Mouse (Mus musculus): ENCODE data around the gene Aldh3b3.

The Aldh3b3 gene

DNA sequence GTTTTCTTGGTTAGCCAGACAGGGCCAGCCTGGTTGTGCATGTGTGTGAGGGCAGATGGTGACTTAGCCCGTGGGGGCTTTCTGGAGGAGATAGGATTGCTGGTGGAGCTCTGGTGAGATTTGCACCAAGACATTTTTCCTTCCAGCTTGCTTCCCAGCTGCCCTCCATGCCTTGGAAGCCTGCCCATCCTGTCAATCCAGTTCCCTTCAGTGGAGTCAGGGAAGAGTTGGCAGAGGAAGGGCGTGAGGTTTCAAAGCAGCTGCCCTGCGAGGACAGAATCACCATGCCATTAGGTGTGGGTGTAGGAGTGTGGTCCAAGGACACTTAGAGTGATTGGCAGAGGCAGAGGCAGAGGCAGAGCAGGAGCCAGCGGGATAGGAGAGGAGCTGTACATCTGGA is at the start of gene Aldh3b3:
Gene Aldh3b3, plus strand, starts transcription at position 176 of the 400 bp plus-strand sequence.
- no peak for DNase-seq (ENCODE audit: low read depth in 1 of 2, low spot score in 2 of 2)

DNA sequence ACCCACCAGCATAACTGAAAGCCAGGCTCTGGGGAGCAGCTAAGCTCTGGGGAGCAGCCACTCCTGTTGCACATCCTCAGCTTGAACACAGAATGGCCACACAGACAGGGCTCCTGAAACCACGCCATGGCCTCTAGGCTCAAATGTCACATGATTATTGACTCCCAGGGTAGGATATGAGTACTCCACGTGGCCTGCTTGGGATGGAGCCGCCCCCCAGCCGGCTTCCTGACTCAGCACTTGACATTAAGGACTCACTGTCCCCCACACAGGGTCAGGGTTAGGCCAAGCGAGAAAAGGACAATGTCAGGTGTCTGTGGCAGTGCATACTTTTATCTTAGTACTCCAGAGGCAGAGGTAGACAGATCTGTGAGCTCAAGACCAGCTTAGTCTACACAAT is 48.2 kb upstream of the Aldh3b3 start:
- DNase-seq (ENCODE audit: low read depth in 1 of 2, low spot score in 2 of 2), result no peak

DNA sequence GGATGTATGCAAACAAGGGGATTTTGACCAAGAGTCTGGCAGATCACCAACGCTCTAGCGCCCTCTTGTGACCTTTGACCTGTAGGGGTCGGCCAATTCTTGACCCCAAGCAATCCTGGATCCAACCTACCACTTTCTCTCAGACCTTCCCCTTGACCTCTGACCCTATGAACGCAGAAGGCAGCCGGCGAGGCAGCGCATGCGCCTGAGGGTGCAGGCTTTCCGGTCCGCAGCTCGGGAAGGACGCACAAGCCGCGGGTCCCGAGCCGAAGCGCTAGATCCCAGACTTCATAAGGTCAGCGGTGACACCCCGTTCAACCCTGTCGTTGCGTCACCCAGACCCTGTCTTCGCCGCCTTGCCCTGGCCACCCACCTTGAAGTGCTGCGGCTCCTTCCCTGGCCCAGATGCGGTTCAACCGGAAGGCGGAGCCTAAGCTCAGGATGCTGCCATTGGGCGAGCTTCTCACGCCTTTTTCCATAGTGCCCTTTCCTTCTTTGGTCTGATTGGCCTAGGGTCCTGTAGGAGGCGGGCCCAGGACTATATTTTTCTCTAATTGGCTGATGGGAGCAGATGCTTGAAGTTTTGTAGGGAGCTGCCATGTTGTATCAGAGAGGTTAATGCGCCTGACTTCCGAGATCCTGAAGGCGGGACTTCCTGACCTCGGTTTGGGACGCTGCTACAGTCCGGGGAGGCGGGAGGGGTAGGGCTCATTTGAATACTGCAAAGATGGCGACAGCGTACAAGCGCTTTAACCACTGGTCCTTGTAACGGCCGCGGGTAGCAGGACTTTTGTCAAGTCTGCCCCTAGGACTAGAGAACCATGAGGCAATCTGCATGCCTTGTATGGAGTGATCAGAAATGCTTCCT is 45.9 kb upstream of the Aldh3b3 start, which contains the start of gene Ndufs8:
Gene Ndufs8, minus strand, starts transcription at position 438 of the 868 bp plus-strand sequence.
- DNase-seq (ENCODE audit: low read depth in 1 of 2, low spot score in 2 of 2), result peak; percentile 88 to 92

DNA sequence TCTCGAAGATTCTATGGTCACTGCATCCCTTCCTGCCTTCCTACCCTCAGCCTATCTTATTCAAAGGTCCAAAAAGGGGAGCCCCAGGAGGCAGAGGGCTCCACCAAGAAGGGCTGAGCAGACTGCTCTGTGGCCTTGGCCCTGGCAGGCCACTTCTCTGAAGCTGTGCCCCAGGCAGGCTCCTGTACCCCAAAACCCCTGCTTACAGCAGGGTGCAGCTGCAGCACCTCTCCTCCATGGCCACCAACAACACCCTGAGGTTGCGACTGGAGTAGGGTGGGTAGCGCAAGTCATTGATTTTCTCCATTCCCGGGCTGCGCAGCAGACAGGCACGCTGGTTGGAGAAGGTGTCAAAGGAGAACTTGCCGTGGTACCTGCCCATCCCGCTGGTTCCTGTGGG is 44.8 kb upstream of the Aldh3b3 start:
- DNase-seq (ENCODE audit: low read depth in 1 of 2, low spot score in 2 of 2), result no peak

DNA sequence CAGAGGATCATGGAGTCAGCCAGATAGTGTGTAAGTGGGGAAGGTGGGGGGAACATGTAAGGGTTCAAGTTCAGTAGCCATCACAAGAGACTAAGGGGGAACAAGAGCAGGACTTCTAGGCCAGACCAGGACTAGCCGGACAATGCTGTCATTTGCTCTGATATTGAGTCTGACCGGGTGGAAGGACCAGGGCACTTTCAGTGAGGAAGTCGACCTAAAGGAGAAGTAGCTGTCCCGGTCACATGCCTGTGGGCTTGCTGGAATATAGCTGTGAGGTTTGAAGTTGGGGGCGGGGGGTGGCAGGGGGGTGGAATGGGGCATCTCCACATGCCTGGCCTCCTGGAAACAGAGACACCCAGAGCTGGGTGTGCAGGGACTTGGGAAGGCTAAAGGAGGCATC is 43.9 kb upstream of the Aldh3b3 start:
- peak in 1 of 2 experiments; percentile 45 for DNase-seq (ENCODE audit: low read depth in 1 of 2, low spot score in 2 of 2)

DNA sequence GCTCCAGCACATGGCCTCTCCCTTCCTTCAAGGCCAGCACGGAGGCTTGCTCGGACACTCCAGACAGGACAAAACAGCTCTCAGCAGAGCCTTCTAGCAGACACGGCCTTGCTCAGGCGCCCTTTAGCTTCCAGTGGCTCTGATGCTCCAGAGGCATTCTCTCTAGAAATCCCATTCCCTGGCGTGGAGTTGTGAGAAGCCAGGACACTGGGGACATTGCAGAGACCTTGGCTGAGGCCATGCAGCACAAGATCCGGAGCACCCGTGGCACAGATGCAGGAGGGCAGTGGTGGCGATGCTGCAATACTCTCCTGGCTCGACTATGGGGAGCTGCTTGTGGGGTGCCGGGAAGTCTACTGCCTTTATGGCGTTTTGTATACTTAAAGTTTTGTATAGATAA is 41.7 kb upstream of the Aldh3b3 start:
- no peak for DNase-seq (ENCODE audit: low read depth in 1 of 2, low spot score in 2 of 2)

DNA sequence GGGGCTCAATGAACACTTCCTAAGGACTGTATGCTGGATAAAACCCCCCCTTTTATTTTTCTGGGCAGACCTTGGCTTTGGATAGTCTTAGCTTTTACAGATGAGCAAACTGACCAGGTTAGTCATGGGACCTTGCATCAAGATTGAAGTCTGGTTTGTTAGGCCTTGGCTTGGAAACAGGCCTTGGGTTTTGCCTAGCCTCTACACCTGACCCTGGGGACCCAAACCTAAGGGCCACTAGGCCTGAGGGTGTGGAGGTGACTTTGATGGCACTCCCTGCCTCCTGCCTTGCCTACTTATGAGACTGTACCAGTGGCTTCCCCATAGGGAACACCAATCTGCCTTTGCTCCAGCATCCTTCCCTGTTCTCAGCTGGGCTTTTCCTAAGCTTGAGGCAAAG is 38.5 kb upstream of the Aldh3b3 start:
- no peak for DNase-seq (ENCODE audit: low read depth in 1 of 2, low spot score in 2 of 2)

DNA sequence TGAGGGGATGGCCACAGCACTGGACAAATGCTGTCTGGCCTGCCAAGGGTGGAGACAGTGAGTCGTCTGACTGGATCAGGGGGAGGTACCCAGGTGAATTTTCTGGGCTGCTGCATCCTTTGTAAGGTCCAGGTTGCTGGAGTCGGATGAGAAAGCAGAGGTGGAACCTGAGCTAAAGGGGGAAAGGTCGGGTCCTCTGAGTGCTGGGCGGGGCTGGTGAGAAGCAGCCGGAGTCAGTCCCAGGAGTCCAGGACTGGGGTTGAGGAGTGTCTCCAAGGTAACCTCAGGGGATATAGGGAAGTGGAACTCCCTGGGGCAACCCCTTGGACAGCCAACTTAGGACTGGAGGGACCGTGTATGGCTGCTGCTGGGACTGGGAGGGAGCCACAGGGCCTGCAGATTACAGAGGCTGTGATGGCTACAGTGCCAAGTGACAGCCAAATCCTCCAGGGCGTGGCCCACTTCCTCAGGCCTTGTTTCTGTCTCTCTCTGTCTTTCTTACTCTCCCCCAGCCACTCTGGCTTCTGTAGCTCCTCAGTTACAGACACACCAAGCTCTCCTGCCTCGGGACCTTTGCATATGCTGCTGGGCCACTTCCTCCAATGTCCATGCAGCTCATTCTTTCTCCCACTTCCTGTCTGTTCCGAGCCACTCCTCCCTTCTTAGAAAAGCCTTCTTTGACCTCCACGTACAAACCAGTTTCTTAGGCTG is 35.6 kb upstream of the Aldh3b3 start:
- DNase-seq (ENCODE audit: low read depth in 1 of 2, low spot score in 2 of 2), result no peak

DNA sequence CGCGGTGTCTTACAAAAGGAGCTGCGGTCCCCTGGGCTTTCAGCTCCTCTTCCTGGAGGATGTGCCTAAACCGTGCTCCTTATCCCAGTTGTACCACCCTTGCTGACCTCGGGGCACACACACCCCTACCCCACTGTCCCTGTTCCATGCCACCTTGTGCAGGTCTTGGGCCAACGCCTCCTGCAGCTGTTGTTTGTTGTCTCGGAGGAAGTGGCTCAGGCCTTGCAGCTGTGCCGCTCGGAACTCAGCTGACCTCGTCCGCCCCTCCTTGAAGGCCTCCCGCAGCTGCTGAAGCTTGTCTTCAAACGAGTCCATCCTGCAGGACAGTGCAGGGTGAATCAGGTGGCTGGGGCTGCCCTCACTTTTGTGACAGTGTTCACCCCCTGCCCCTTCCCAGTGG is 34.9 kb upstream of the Aldh3b3 start:
- DNase-seq (ENCODE audit: low read depth in 1 of 2, low spot score in 2 of 2), result no peak

DNA sequence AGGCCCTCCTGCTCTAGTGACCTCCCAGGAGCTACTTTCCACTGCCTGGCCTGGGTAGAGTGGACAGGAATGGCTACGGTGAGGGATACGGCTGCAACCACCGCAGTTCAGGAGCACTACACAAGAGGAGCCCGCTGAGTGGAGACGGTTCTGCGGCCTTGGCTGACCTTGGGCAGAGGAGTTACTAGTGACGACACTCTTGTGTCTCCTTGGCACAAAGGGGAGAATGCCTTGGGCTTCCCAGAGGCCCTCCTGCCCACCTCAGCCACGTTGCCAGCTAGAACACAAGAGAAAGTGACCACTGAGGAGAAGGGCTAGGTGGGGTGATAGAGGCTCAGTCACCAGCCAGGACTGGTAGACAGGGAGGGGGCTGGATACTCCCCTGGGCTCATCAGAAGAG is 34.3 kb upstream of the Aldh3b3 start:
- no peak for DNase-seq (ENCODE audit: low read depth in 1 of 2, low spot score in 2 of 2)

DNA sequence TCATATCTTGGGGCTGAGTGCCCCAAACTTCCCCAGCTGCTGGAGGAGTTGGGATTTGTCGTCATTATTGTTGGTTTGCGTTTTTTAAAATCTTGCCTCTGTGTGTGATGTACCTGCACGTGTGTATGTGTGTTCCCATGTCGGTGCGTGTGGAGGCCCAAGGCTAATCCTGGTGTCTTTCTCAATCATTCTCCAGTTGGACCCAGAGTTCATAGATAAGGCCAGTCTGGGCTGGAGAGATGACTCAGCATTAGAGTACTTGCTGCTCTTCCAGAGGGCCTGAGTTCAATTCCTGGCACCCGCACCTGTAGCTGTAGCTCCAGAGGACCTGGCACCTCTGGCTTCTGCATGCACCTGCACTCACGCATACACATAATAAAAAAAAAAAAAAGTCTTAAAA is 33.6 kb upstream of the Aldh3b3 start:
- no peak for DNase-seq (ENCODE audit: low read depth in 1 of 2, low spot score in 2 of 2)

DNA sequence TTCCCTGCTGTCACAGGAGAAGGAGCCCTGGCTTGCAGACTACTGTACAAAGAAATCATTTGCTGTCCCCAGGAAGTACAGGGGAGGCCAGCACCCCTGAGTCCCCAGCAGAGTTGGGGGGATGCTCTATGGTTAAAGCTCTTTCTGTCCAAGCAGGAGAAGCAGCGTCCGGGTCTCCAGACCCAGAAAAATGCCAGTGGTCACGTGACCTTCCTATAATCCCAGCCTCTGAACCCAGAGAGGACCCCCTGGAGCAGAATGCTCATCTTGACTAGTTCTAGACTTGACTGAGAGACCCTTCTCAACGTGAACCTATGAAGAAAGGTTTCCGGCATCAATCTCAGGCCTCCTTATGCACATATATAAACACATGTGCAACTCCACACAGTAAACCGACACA is 32.6 kb upstream of the Aldh3b3 start:
- DNase-seq (ENCODE audit: low read depth in 1 of 2, low spot score in 2 of 2), result no peak

DNA sequence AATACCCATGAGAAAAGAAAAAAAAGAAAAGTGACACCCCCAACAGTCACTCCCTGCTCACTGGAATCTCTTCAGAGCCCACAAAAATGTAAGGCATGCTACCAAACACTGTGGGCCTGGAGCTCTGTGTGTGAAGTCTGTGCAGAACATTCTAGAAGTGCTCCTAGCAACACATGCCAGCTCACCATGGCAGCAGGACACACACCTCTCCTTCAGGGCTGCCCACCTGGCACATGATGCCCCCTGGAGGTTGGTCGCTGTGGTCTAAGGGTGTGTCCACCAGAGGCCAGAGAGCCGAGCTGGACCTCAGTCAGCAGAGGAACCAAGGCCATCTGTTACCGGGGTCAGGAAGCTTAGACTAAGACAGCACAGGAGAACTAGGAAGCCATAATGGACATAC is 32.2 kb upstream of the Aldh3b3 start:
- no peak for DNase-seq (ENCODE audit: low read depth in 1 of 2, low spot score in 2 of 2)

DNA sequence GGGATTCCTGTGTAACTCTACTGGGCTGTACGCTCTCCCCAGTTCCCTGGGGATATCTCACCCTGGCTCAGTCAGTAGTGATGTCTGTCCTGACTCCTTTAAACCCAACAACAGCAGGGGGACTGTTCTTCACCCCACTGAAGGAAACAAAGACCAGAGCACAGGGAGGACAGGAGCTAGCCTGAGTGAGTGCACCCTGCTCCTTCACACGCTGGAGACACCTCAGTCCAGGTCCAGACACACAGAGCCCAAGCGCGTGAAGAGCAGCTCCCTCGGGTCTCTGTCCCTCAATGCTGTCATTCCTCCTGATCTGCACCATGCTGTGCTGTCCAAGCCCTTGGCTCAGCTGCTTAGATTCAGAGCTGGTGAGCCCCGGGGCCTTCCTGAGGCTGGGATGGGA is 31.8 kb upstream of the Aldh3b3 start:
- DNase-seq (ENCODE audit: low read depth in 1 of 2, low spot score in 2 of 2), result no peak

DNA sequence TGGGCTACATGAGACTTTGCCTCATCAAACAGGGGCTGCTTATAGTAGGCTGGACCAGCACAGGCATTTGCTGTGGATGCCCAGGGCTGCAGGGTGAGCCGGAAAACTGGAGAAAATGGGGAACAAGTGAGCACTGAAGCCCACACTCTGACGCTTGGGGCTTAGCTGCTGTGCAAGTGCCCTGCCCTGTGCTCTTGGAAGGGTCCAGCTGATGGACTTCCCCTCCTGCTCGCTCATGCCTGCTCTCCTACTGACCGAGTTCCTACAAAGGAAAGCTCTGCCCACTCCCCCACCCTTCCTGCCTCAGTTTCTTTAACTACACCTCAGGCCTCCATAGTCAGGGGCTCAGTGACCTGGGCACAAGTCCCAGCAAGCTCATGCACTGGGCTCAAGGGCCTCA is 30.5 kb upstream of the Aldh3b3 start:
- DNase-seq (ENCODE audit: low read depth in 1 of 2, low spot score in 2 of 2), result no peak

DNA sequence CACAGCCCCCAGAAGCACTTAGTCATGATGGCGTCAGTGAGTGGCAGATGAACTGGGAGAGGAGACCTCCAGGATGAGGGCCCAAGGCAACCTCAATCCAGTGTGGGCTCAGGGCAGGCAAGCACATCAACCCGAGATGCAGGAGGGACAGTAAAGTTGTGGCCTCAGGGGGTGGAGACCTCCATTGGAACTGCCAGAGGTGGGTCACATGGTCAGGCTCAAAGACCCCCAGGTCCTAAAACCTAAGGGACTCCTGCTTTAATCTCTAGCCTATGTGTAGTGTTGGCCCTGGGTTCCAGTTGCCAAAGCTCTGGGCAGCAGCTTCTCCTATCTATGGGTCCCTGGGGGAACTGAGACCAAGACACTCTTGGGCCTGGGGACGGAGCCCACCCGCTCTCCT is 29.7 kb upstream of the Aldh3b3 start:
- no peak for DNase-seq (ENCODE audit: low read depth in 1 of 2, low spot score in 2 of 2)

DNA sequence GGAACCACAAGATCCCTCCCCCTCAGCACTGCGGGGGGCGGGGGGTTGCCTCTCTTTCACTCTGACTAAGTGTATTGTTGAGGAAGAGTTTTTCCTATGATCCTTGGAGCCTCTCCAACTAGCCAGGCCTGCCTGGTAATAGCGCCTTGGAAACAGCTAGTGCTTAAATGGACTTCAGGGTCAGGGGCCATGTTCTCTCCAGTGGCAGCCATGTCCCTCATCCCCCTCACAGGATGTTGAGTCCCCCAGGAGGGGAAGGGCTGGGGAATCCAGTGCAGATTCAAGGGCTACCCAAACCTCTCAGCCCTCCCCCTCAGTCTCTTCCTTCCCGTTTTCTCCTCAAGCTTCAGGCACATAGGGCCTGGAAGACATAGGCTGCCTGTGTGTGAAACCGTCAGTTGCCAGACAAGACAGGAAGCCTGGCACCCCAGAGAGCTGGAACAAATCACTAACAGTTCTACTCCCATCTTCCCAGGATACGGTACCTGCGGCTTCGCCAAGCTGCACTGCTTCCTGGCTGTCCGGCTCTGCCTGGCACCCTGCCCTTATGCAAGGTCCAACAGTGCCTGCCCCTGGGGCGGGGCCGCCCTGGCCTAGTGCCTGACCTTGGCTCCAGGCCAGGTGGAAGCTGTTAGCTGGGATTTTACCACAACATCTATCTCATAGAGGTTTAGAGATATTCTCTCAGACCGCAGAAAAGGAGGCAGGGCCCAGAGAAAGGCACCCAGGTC is 29.1 kb upstream of the Aldh3b3 start, which contains the start of gene Aldh3b1:
Gene Aldh3b1, minus strand, starts transcription at position 598 of the 731 bp plus-strand sequence.
- DNase-seq (ENCODE audit: low read depth in 1 of 2, low spot score in 2 of 2), result peak; percentile 50 to 75

DNA sequence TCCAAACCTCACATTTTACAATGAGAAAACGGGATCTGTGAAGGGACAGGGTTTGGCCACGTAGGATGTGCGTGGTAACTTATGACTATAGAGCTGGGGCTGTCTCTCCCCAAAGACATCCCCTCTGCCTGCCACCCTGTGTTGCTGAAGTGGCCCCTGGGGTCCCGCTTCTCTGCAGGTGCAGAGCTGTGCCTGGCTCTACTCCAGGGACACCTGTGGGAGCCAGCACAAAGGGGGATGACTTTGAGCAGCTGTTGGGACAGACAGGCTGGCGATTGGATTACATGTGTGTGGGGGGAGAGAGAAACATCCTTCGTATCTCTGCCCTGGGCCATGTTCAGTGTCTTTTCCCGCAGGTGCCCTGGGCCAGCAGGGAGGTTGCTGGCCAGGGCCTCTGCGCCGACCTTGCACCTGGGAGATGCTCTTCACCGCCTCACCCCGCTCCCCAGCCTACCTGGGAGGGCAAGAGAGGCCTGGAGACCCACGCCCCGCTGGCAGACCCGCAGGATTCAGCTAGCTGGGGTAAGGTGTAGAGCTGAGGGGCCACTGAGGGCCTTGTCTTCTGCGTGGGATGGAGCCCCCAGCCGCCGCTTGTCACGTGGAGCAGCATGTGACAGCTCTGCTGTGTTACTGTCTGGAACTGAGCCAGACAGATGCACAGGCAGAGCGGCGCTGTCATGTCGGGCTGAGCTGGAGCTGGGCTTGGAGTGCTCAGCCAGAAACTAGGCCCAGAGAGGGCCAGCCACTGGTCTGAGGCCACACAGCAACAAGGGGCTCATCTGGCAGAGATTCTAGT is 28.0 kb upstream of the Aldh3b3 start:
- DNase-seq (ENCODE audit: low read depth in 1 of 2, low spot score in 2 of 2), result no peak

DNA sequence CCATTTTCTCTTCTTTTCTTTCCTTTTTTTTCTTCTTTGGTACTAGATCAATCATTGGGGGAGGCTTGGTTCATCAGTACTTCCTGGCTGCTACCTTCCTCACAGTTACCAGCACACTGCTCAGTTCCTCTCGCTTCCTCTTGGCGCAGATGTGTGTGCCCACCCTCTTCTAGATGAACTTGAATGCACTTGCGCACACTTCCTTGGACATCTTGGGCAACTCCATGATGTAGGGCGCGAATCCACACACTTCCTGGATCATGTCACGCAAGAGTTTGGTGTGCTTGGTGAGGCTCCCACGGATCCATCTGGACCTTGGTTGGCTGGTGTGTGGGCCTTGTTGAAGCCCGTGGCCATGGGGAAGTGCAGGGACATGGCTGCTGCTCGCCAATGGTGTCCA is 26.7 kb upstream of the Aldh3b3 start:
- peak; percentile 69 to 75 for DNase-seq (ENCODE audit: low read depth in 1 of 2, low spot score in 2 of 2)

DNA sequence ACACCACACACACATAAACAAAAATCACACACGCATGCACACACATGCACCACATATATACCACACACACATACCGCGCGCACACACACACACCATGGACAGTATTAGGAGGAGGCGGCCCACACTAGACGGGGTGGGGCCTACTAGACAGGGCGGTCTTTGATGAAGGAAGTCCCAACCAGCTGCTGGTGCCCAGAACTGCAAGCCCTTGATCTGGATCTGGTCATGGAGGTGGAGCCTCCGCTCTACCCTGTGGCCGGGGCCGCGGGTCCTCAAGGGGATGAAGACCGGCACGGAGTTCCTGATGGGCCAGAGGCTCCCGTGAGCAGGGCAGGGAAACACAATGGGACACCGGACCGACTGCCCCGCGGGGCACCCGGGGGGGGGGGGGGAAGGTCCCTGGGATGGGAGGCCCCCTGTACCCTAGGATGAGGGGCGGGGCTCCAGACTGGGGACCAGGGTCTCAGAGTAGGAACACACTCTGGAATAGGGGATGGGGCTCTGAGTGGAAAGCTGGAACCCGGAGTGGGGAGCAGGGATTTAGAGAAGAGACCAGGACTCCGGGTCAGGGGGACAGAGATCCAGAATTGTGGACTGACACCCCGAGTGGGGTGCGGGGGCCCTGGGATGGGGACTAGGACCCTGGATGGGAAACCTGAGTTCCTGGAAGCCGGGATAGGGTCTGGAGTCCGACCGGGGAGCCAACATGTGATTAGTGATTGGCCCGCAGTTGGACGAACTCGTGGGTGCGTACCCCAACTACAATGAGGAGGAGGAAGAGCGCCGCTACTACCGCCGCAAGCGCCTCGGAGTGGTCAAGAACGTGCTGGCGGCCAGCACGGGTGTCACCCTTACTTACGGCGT is 23.2 kb upstream of the Aldh3b3 start, which contains the start of gene Unc93b1:
Gene Unc93b1, plus strand, starts transcription at position 155 of the 864 bp plus-strand sequence.
- DNase-seq (ENCODE audit: low read depth in 1 of 2, low spot score in 2 of 2), result peak; percentile 64 to 67
